Comparison of ENCODE assay signal across 14 mouse cellular contexts in the genomic region with DNA sequence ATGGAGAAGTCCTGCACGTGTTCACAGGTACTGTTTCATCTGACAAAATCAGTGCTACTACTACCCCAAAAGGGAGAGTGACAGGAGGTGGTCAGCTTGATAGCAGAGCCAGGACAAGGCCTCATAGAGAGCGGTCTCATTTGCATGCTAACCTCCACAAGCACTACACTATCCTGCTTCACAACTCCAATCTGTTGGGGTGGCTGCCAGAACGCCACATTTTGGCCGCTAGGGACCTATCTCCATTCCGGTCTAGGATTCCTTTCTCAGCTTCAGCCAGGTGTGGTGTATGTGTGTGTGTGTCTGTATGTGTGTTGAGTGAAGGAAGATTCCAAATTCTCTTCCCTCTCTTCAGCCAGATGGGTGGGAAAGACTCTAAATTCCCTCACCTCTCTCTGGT. TPM values are rescaled to one million over a fixed set of nuclear protein-coding genes. Genes with fewer than 3 reads are reported as not detected.
DNase-seq lines count a peak whose midpoint lies in the region; ATAC-seq and TF ChIP-seq lines count a peak whose summit lies in the region.
"Had no signal": no experiment of that assay in that cellular context is flagged by ENCODE, and none has a peak within 500 bp of the region (broad histone marks: within the 10 kb centered on the region; RNA-seq: fewer than 3 reads in every experiment).

No protein-coding gene starts in this region.

- peaks cover 30% of the 10 kb centered on the region for H3K4me1 ChIP-seq in heart, embryonic 13.5 days
- peaks cover 7% of the 10 kb centered on the region; the same call in 1 of the 2 replicates for H3K4me1 ChIP-seq in lung, postnatal 0 days (ENCODE audit: insufficient read depth, low read depth, low read length)
- peaks cover 35% of the 10 kb centered on the region for H3K4me1 ChIP-seq in embryonic facial prominence, embryonic 12.5 days
- peaks cover 24% of the 10 kb centered on the region for H3K4me1 ChIP-seq in limb, embryonic 14.5 days (ENCODE audit: control insufficient read depth, insufficient read depth, low read length)

- no peak for TF ChIP-seq POLR2A in limb, embryonic 14.5 days (IDR thresholded peaks at IDR 0.05; ENCODE audit: borderline replicate concordance, extremely low read depth, insufficient read depth, insufficient read length)

- H3K9ac ChIP-seq in heart, embryonic 13.5 days = 0 out of 2 replicates have a peak overlapping the region, but pooled peaks have one; percentile 95
- no peak overlapping the region for H3K9ac ChIP-seq in lung, postnatal 0 days (replicated peaks; ENCODE audit: low read depth)
- H3K9ac ChIP-seq in embryonic facial prominence, embryonic 12.5 days = no peak overlapping the region
- peak overlapping the region; percentile 97; the same call in 1 of the 2 replicates for H3K9ac ChIP-seq in limb, embryonic 14.5 days (ENCODE audit: low read depth, low read length, severe bottlenecking)

- 74% methylated on average over 5 of the region's 5 CpGs for WGBS in heart, embryonic 13.5 days
- WGBS in lung, postnatal 0 days = 72% methylated on average over 5 of the region's 5 CpGs
- WGBS in embryonic facial prominence, embryonic 12.5 days = 82% methylated on average over 5 of the region's 5 CpGs
- WGBS in limb, embryonic 14.5 days = 73% methylated on average over 5 of the region's 5 CpGs

- ATAC-seq in heart, embryonic 13.5 days (ENCODE audit: extremely low read depth, insufficient number of reproducible peaks, low FRiP score, low TSS enrichment) = no peak
- ATAC-seq in lung, postnatal 0 days = no peak
- no peak for ATAC-seq in embryonic facial prominence, embryonic 12.5 days (ENCODE audit: insufficient number of reproducible peaks, insufficient read depth, low FRiP score, low TSS enrichment)
- no peak for ATAC-seq in limb, embryonic 14.5 days (ENCODE audit: low FRiP score, low read depth)

- H3K36me3 ChIP-seq in heart, embryonic 13.5 days = peaks cover 5% of the 10 kb centered on the region
- H3K36me3 ChIP-seq in lung, postnatal 0 days (ENCODE audit: insufficient read depth, low read length) = no peaks in the 10 kb centered on the region
- H3K36me3 ChIP-seq in embryonic facial prominence, embryonic 12.5 days = peaks cover 2% of the 10 kb centered on the region
- peaks cover 3% of the 10 kb centered on the region for H3K36me3 ChIP-seq in limb, embryonic 14.5 days (ENCODE audit: control insufficient read depth, insufficient read depth, low read length)

- H3K4me2 ChIP-seq in heart, embryonic 13.5 days = peak overlapping the region; percentile 90; the same call in 1 of the 2 replicates
- H3K4me2 ChIP-seq in lung, postnatal 0 days (replicated peaks; ENCODE audit: low read depth, low read length) = 0 out of 2 replicates have a peak overlapping the region, but pooled peaks have one; percentile 97
- H3K4me2 ChIP-seq in embryonic facial prominence, embryonic 12.5 days (replicated peaks) = peak overlapping the region; percentile 78
- peak overlapping the region; percentile 74 for H3K4me2 ChIP-seq in limb, embryonic 14.5 days (replicated peaks; ENCODE audit: low read depth, low read length, severe bottlenecking)

- TF ChIP-seq CTCF in lung, postnatal 0 days (IDR thresholded peaks at IDR 0.05) = peak; percentile 8; the same call in 1 of the 2 replicates

- no peak for DNase-seq in heart, adult 8-10 months (ENCODE audit: low spot score)
- no peak for DNase-seq in lung, postnatal 0 days (ENCODE audit: low spot score)
- no peak for DNase-seq in lung, adult 18-20 months
- no peak for DNase-seq in limb, embryonic 14.5 days (ENCODE audit: low spot score)
- no peak for DNase-seq in adrenal gland, postnatal 25 days
- DNase-seq in heart, adult 9 months (ENCODE audit: low spot score in 2 of 2) = no peak
- DNase-seq: thymus, postnatal 4 days had no signal

- TF ChIP-seq EP300 in lung, postnatal 0 days (IDR thresholded peaks at IDR 0.05) = no peak

- no peak overlapping the region for H3K27ac ChIP-seq in heart, embryonic 13.5 days (replicated peaks)
- H3K27ac ChIP-seq in lung, postnatal 0 days (ENCODE audit: low read length) = no peak overlapping the region
- no peak overlapping the region for H3K27ac ChIP-seq in embryonic facial prominence, embryonic 12.5 days
- H3K27ac ChIP-seq in limb, embryonic 14.5 days (replicated peaks; ENCODE audit: low read depth, low read length) = no peak overlapping the region

- no peaks in the 10 kb centered on the region for H3K9me3 ChIP-seq in heart, embryonic 13.5 days
- no peaks in the 10 kb centered on the region for H3K9me3 ChIP-seq in lung, postnatal 0 days (ENCODE audit: low read length)
- H3K9me3 ChIP-seq in embryonic facial prominence, embryonic 12.5 days = no peaks in the 10 kb centered on the region
- no peaks in the 10 kb centered on the region for H3K9me3 ChIP-seq in limb, embryonic 14.5 days (ENCODE audit: control insufficient read depth, low read length)

- no peaks in the 10 kb centered on the region for H3K27me3 ChIP-seq in heart, embryonic 13.5 days (replicated peaks)
- H3K27me3 ChIP-seq in lung, postnatal 0 days (replicated peaks; ENCODE audit: insufficient read depth, low read length) = no peaks in the 10 kb centered on the region
- no peaks in the 10 kb centered on the region for H3K27me3 ChIP-seq in embryonic facial prominence, embryonic 12.5 days
- no peaks in the 10 kb centered on the region for H3K27me3 ChIP-seq in limb, embryonic 14.5 days (ENCODE audit: control insufficient read depth, insufficient read depth, low read length)

- H3K4me3 ChIP-seq in heart, embryonic 13.5 days = peak overlapping the region; percentile 83; the same call in 1 of the 2 replicates
- no peak overlapping the region for H3K4me3 ChIP-seq in lung, postnatal 0 days (ENCODE audit: low read depth, low read length)
- no peak overlapping the region for H3K4me3 ChIP-seq in embryonic facial prominence, embryonic 12.5 days
- H3K4me3 ChIP-seq in limb, embryonic 14.5 days (replicated peaks; ENCODE audit: low read length) = no peak overlapping the region; the same call in 1 of the 2 replicates

RNA-seq across cellular contexts. Expression of a gene that starts 1.9 kb away (rescaled TPM):
- 11.6 and 11.7 TPM in 2 replicates for polyA plus RNA-seq in heart, embryonic 13.5 days (2015; fragmentation: Nextera tagmentation; extraction: Ambion mirVana)
- 10 to 100 TPM in 1 of 4 experiments, 1 to 10 TPM in 3; 5.4 to 10.1 (median 7.3) TPM for total RNA-seq in heart, adult 8-10 months (2022)
- 13.3 and 14.1 TPM in 2 replicates for polyA plus RNA-seq in lung, postnatal 0 days (2015; fragmentation: Nextera tagmentation; extraction: Ambion mirVana)
- 29.0 and 29.5 TPM in 2 replicates for polyA plus RNA-seq in embryonic facial prominence, embryonic 12.5 days (2016; fragmentation: Nextera tagmentation; extraction: Ambion mirVana)
- polyA plus RNA-seq in limb, embryonic 14.5 days (2012; rRNA removed) = 40.0 and 52.7 TPM in 2 replicates
- 27.4 and 28.6 TPM in 2 replicates for polyA plus RNA-seq in limb, embryonic 14.5 days (2014; fragmentation: Nextera tagmentation; extraction: Ambion mirVana)
- 16.0 and 22.1 TPM in 2 replicates for total RNA-seq in adrenal gland, postnatal 25 days (2021)

RNA-seq across cellular contexts. Expression of a gene that starts 21.7 kb away (rescaled TPM):
- 11.9 and 14.9 TPM in 2 replicates for polyA plus RNA-seq in heart, embryonic 13.5 days (2015; fragmentation: Nextera tagmentation; extraction: Ambion mirVana)
- under 1 TPM in 1 of 4 experiments, not detected in 3; 0.44 TPM for total RNA-seq in heart, adult 8-10 months (2022)
- polyA plus RNA-seq in lung, postnatal 0 days (2015; fragmentation: Nextera tagmentation; extraction: Ambion mirVana) = 0.87 and 1.0 TPM in 2 replicates
- polyA plus RNA-seq in embryonic facial prominence, embryonic 12.5 days (2016; fragmentation: Nextera tagmentation; extraction: Ambion mirVana) = 33.3 and 37.5 TPM in 2 replicates
- 18.9 and 19.5 TPM in 2 replicates for polyA plus RNA-seq in limb, embryonic 14.5 days (2012; rRNA removed)
- 16.5 and 19.4 TPM in 2 replicates for polyA plus RNA-seq in limb, embryonic 14.5 days (2014; fragmentation: Nextera tagmentation; extraction: Ambion mirVana)
- 0.85 and 2.1 TPM in 2 replicates for total RNA-seq in adrenal gland, postnatal 25 days (2021)
- total RNA-seq: gastrocnemius, adult 8-10 months had no signal

RNA-seq across cellular contexts. Expression of a gene that starts 21.9 kb away (rescaled TPM):
- 128 and 142 TPM in 2 replicates for polyA plus RNA-seq in heart, embryonic 13.5 days (2015; fragmentation: Nextera tagmentation; extraction: Ambion mirVana)
- 10 to 100 TPM; 59.3 to 66.6 (median 63.0) TPM for total RNA-seq in heart, adult 8-10 months (2022)
- polyA plus RNA-seq in lung, postnatal 0 days (2015; fragmentation: Nextera tagmentation; extraction: Ambion mirVana) = 113 and 118 TPM in 2 replicates
- polyA plus RNA-seq in embryonic facial prominence, embryonic 12.5 days (2016; fragmentation: Nextera tagmentation; extraction: Ambion mirVana) = 139 and 142 TPM in 2 replicates
- 79.4 and 113 TPM in 2 replicates for polyA plus RNA-seq in limb, embryonic 14.5 days (2012; rRNA removed)
- polyA plus RNA-seq in limb, embryonic 14.5 days (2014; fragmentation: Nextera tagmentation; extraction: Ambion mirVana) = 113 and 126 TPM in 2 replicates
- total RNA-seq in adrenal gland, postnatal 25 days (2021) = 74.4 and 84.2 TPM in 2 replicates

RNA-seq across cellular contexts. Expression of a gene that starts 28.9 kb away (rescaled TPM):
- 0.17 TPM in 1 of 2 replicates, not detected in the other for polyA plus RNA-seq in heart, embryonic 13.5 days (2015; fragmentation: Nextera tagmentation; extraction: Ambion mirVana)
- not detected for total RNA-seq in heart, adult 8-10 months (2022)
- 0.69 and 1.3 TPM in 2 replicates for polyA plus RNA-seq in lung, postnatal 0 days (2015; fragmentation: Nextera tagmentation; extraction: Ambion mirVana)
- polyA plus RNA-seq in embryonic facial prominence, embryonic 12.5 days (2016; fragmentation: Nextera tagmentation; extraction: Ambion mirVana) = 0.52 and 0.95 TPM in 2 replicates
- polyA plus RNA-seq in limb, embryonic 14.5 days (2012; rRNA removed) = 0.06 and 0.14 TPM in 2 replicates
- 0.19 and 0.22 TPM in 2 replicates for polyA plus RNA-seq in limb, embryonic 14.5 days (2014; fragmentation: Nextera tagmentation; extraction: Ambion mirVana)
- total RNA-seq in adrenal gland, postnatal 25 days (2021) = not detected in 2 replicates
- total RNA-seq: gastrocnemius, adult 8-10 months; layer of hippocampus, postnatal 25 days; neutrophil, adult 5-6 weeks had no signal
- polyA plus RNA-seq: erythroblast, embryonic 14.5 days; spleen, adult 2 months had no signal

RNA-seq across cellular contexts. Expression of a gene that starts 45.9 kb away (rescaled TPM):
- polyA plus RNA-seq in heart, embryonic 13.5 days (2015; fragmentation: Nextera tagmentation; extraction: Ambion mirVana) = 143 and 147 TPM in 2 replicates
- total RNA-seq in heart, adult 8-10 months (2022) = 10 to 100 TPM; 25.5 to 31.1 (median 28.2) TPM
- polyA plus RNA-seq in lung, postnatal 0 days (2015; fragmentation: Nextera tagmentation; extraction: Ambion mirVana) = 72.9 and 75.0 TPM in 2 replicates
- 222 and 225 TPM in 2 replicates for polyA plus RNA-seq in embryonic facial prominence, embryonic 12.5 days (2016; fragmentation: Nextera tagmentation; extraction: Ambion mirVana)
- polyA plus RNA-seq in limb, embryonic 14.5 days (2012; rRNA removed) = 149 TPM in 2 replicates
- polyA plus RNA-seq in limb, embryonic 14.5 days (2014; fragmentation: Nextera tagmentation; extraction: Ambion mirVana) = 197 and 200 TPM in 2 replicates
- total RNA-seq in adrenal gland, postnatal 25 days (2021) = 90.9 and 112 TPM in 2 replicates

Comparison
In these comparisons a context has a peak if more than half of its experiments do, and no peak if none do; other contexts are left out.
1. H3K9ac ChIP-seq: peak in heart, embryonic 13.5 days (single experiment) and limb, embryonic 14.5 days (single experiment); none in lung, postnatal 0 days (single experiment) and embryonic facial prominence, embryonic 12.5 days (single experiment).
2. Peak in every context shown above with its lines, with median percentiles within 50 percentile points of each other: H3K4me2 ChIP-seq.